Mouse (Mus musculus): ENCODE data around the gene Atf6. TPM values are rescaled to one million over a fixed set of nuclear protein-coding genes. Genes with fewer than 3 reads are reported as not detected.

Gene Atf6
- polyA plus RNA-seq, 1 experiment from 2014 or later, result 6.2 TPM

- DNase-seq (ENCODE audit: low spot score), result peak; percentile 40
- H3K27ac ChIP-seq (replicated peaks), result peak overlapping the region; percentile 82
- no peaks in the 10 kb centered on the region for H3K27me3 ChIP-seq (ENCODE audit: control insufficient read depth, insufficient read depth, low read length)
- no peaks in the 10 kb centered on the region for H3K9me3 ChIP-seq (ENCODE audit: control insufficient read depth, low read length)
- H3K9ac ChIP-seq (ENCODE audit: low read length), result peak overlapping the region; percentile 83
- H3K4me1 ChIP-seq (replicated peaks; ENCODE audit: control insufficient read depth, insufficient read depth), result 0 out of 2 replicates have a peak, but pooled peaks cover 3% of the 10 kb centered on the region
- no peaks in the 10 kb centered on the region for H3K36me3 ChIP-seq (ENCODE audit: control insufficient read depth, insufficient read depth, low read length)
- TF ChIP-seq EP300 (optimal IDR thresholded peaks at IDR 0.05) (no peak), CTCF (IDR thresholded peaks at IDR 0.05; ENCODE audit: low read depth) (no peak)
- WGBS, result 2% methylated on average over 30 of the region's 30 CpGs
- H3K4me2 ChIP-seq (replicated peaks; ENCODE audit: low read depth), result peak overlapping the region; percentile 77
- H3K4me3 ChIP-seq (ENCODE audit: low read depth, low read length), result peak overlapping the region; percentile 87
- peak; percentile 47 for ATAC-seq (ENCODE audit: low FRiP score, low TSS enrichment)
These were observed 430 bp downstream of the Atf6 start for GRCm38 (mm10) chr1:170866992-170867690.

- no peak for ATAC-seq (ENCODE audit: low FRiP score, low TSS enrichment)
- Histone ChIP-seq H3K27me3 (ENCODE audit: control insufficient read depth, insufficient read depth, low read length) (no peaks in the 10 kb centered on the region), H3K9me3 (ENCODE audit: control insufficient read depth, low read length) (no peaks in the 10 kb centered on the region), H3K36me3 (ENCODE audit: control insufficient read depth, insufficient read depth, low read length) (no peaks in the 10 kb centered on the region), H3K4me2 (replicated peaks; ENCODE audit: low read depth) (no peak overlapping the region), H3K4me1 (replicated peaks; ENCODE audit: control insufficient read depth, insufficient read depth) (0 out of 2 replicates have a peak, but pooled peaks cover 3% of the 10 kb centered on the region), H3K9ac (ENCODE audit: low read length) (no peak overlapping the region), H3K4me3 (ENCODE audit: low read depth, low read length) (no peak overlapping the region), H3K27ac (replicated peaks) (no peak overlapping the region)
- no peak for DNase-seq (ENCODE audit: low spot score)
- WGBS, result 73% methylated on average over 5 of the region's 5 CpGs
- TF ChIP-seq EP300 (optimal IDR thresholded peaks at IDR 0.05) (no peak), CTCF (IDR thresholded peaks at IDR 0.05; ENCODE audit: low read depth) (no peak)
These were observed 2.2 kb downstream of the Atf6 start for GRCm38 (mm10) chr1:170865406-170865805.

GRCm38 (mm10) chr1:170864754-170865153, 2.8 kb downstream of the Atf6 start:
- Histone ChIP-seq H3K36me3 (ENCODE audit: control insufficient read depth, insufficient read depth, low read length) (no peaks in the 10 kb centered on the region), H3K27me3 (ENCODE audit: control insufficient read depth, insufficient read depth, low read length) (no peaks in the 10 kb centered on the region), H3K4me1 (replicated peaks; ENCODE audit: control insufficient read depth, insufficient read depth) (0 out of 2 replicates have a peak, but pooled peaks cover 3% of the 10 kb centered on the region), H3K9me3 (ENCODE audit: control insufficient read depth, low read length) (no peaks in the 10 kb centered on the region), H3K4me3 (ENCODE audit: low read depth, low read length) (no peak overlapping the region), H3K4me2 (replicated peaks; ENCODE audit: low read depth) (no peak overlapping the region), H3K9ac (ENCODE audit: low read length) (no peak overlapping the region), H3K27ac (replicated peaks) (no peak overlapping the region)
- TF ChIP-seq EP300 (optimal IDR thresholded peaks at IDR 0.05) (no peak), CTCF (IDR thresholded peaks at IDR 0.05; ENCODE audit: low read depth) (no peak)
- 68% methylated on average over 3 of the region's 3 CpGs for WGBS
- no peak for ATAC-seq (ENCODE audit: low FRiP score, low TSS enrichment)
- DNase-seq (ENCODE audit: low spot score), result no peak

- no peak for ATAC-seq (ENCODE audit: low FRiP score, low TSS enrichment)
These were observed 3.3 kb downstream of the Atf6 start for GRCm38 (mm10) chr1:170864234-170864633.

GRCm38 (mm10) chr1:170863033-170863432, 4.5 kb downstream of the Atf6 start:
- H3K9me3 ChIP-seq (ENCODE audit: control insufficient read depth, low read length), result no peaks in the 10 kb centered on the region
- no peak overlapping the region for H3K9ac ChIP-seq (ENCODE audit: low read length)
- H3K4me2 ChIP-seq (replicated peaks; ENCODE audit: low read depth), result no peak overlapping the region
- DNase-seq (ENCODE audit: low spot score), result no peak
- 52% methylated on average over 4 of the region's 4 CpGs for WGBS
- no peaks in the 10 kb centered on the region for H3K27me3 ChIP-seq (ENCODE audit: control insufficient read depth, insufficient read depth, low read length)
- no peak for ATAC-seq (ENCODE audit: low FRiP score, low TSS enrichment)
- H3K36me3 ChIP-seq (ENCODE audit: control insufficient read depth, insufficient read depth, low read length), result no peaks in the 10 kb centered on the region
- H3K4me3 ChIP-seq (ENCODE audit: low read depth, low read length), result no peak overlapping the region
- 0 out of 2 replicates have a peak, but pooled peaks cover 3% of the 10 kb centered on the region for H3K4me1 ChIP-seq (replicated peaks; ENCODE audit: control insufficient read depth, insufficient read depth)
- TF ChIP-seq EP300 (optimal IDR thresholded peaks at IDR 0.05) (no peak), CTCF (IDR thresholded peaks at IDR 0.05; ENCODE audit: low read depth) (no peak)
- no peak overlapping the region for H3K27ac ChIP-seq (replicated peaks)

More at GRCm38 (mm10) chr1:170864234-170864633, 3.3 kb downstream of the Atf6 start:
- TF ChIP-seq EP300 (optimal IDR thresholded peaks at IDR 0.05), result no peak
- TF ChIP-seq CTCF (IDR thresholded peaks at IDR 0.05; ENCODE audit: low read depth), result no peak
- Histone ChIP-seq H3K27ac (replicated peaks) (no peak overlapping the region), H3K9me3 (ENCODE audit: control insufficient read depth, low read length) (no peaks in the 10 kb centered on the region), H3K4me1 (replicated peaks; ENCODE audit: control insufficient read depth, insufficient read depth) (0 out of 2 replicates have a peak, but pooled peaks cover 3% of the 10 kb centered on the region), H3K9ac (ENCODE audit: low read length) (no peak overlapping the region), H3K36me3 (ENCODE audit: control insufficient read depth, insufficient read depth, low read length) (no peaks in the 10 kb centered on the region), H3K27me3 (ENCODE audit: control insufficient read depth, insufficient read depth, low read length) (no peaks in the 10 kb centered on the region), H3K4me2 (replicated peaks; ENCODE audit: low read depth) (no peak overlapping the region), H3K4me3 (ENCODE audit: low read depth, low read length) (no peak overlapping the region)
- DNase-seq (ENCODE audit: low spot score), result no peak

GRCm38 (mm10) chr1:170862435-170862717, 5.2 kb downstream of the Atf6 start:
- H3K4me3 ChIP-seq (ENCODE audit: low read depth, low read length), result no peak overlapping the region
- WGBS, result 34% methylated on average over 3 of the region's 3 CpGs
- ATAC-seq (ENCODE audit: low FRiP score, low TSS enrichment), result no peak
- H3K9ac ChIP-seq (ENCODE audit: low read length), result no peak overlapping the region
- H3K9me3 ChIP-seq (ENCODE audit: control insufficient read depth, low read length), result no peaks in the 10 kb centered on the region
- DNase-seq (ENCODE audit: low spot score), result no peak
- H3K27me3 ChIP-seq (ENCODE audit: control insufficient read depth, insufficient read depth, low read length), result no peaks in the 10 kb centered on the region
- 0 out of 2 replicates have a peak, but pooled peaks cover 3% of the 10 kb centered on the region for H3K4me1 ChIP-seq (replicated peaks; ENCODE audit: control insufficient read depth, insufficient read depth)
- no peak for TF ChIP-seq CTCF (IDR thresholded peaks at IDR 0.05; ENCODE audit: low read depth)
- no peak for TF ChIP-seq EP300 (optimal IDR thresholded peaks at IDR 0.05)
- H3K4me2 ChIP-seq (replicated peaks; ENCODE audit: low read depth), result no peak overlapping the region
- H3K27ac ChIP-seq (replicated peaks), result no peak overlapping the region
- H3K36me3 ChIP-seq (ENCODE audit: control insufficient read depth, insufficient read depth, low read length), result no peaks in the 10 kb centered on the region

Data from stomach, postnatal 0 days (tissue).